Mouse (Mus musculus) CH12F3 (cell line): ENCODE results near the gene Zfp536.

Source experiments
- in situ Hi-C: fragments of 300-500 bp; cut with MboI; formaldehyde crosslinking; loops from 2 replicates; pipeline ENCODE4 v1.14.3; 2020; ENCODE audit warnings: low sequenced_read_pairs

Gene Zfp536

GRCm38 (mm10) chr7:37560581-37560980 lies 212.9 kb downstream of the Zfp536 start:
- in situ Hi-C loops, result no loop called here

- in situ Hi-C loops, result no loop called here
Observed at GRCm38 (mm10) chr7:37559851-37560250, 213.6 kb downstream of the Zfp536 start.

- in situ Hi-C loops, result no loop called here
Observed at GRCm38 (mm10) chr7:37559341-37559740, 214.1 kb downstream of the Zfp536 start.

- in situ Hi-C loops, result no loop called here
Observed at GRCm38 (mm10) chr7:37556811-37557210, 216.6 kb downstream of the Zfp536 start.

GRCm38 (mm10) chr7:37554405-37554804 lies 219.0 kb downstream of the Zfp536 start:
- in situ Hi-C loops, result no loop called here

GRCm38 (mm10) chr7:37553646-37554045 lies 219.8 kb downstream of the Zfp536 start:
- in situ Hi-C loops, result no loop called here

- in situ Hi-C loops, result no loop called here
Observed at GRCm38 (mm10) chr7:37552384-37552783, 221.1 kb downstream of the Zfp536 start.

GRCm38 (mm10) chr7:37548805-37549204 lies 224.6 kb downstream of the Zfp536 start:
- in situ Hi-C loops, result no loop called here

GRCm38 (mm10) chr7:37544011-37544410 lies 229.4 kb downstream of the Zfp536 start:
- in situ Hi-C loops, result no loop called here

- in situ Hi-C loops, result no loop called here
Observed at GRCm38 (mm10) chr7:37542951-37543350, 230.5 kb downstream of the Zfp536 start.

- in situ Hi-C loops, result no loop called here
Observed at GRCm38 (mm10) chr7:37531166-37531565, 242.3 kb downstream of the Zfp536 start.

GRCm38 (mm10) chr7:37528311-37528710 lies 245.1 kb downstream of the Zfp536 start:
- in situ Hi-C loops, result no loop called here

- in situ Hi-C loops, result no loop called here
Observed at GRCm38 (mm10) chr7:37527890-37528289, 245.6 kb downstream of the Zfp536 start.

GRCm38 (mm10) chr7:37521407-37521806 lies 252.0 kb downstream of the Zfp536 start:
- in situ Hi-C loops, result no loop called here

GRCm38 (mm10) chr7:37510933-37511675 lies 262.3 kb downstream of the Zfp536 start:
- in situ Hi-C loops, result no loop called here

GRCm38 (mm10) chr7:37509700-37510099 lies 263.7 kb downstream of the Zfp536 start:
- in situ Hi-C loops, result no loop called here

GRCm38 (mm10) chr7:37505548-37505947 lies 267.9 kb downstream of the Zfp536 start:
- in situ Hi-C loops, result no loop called here

GRCm38 (mm10) chr7:37505096-37505495 lies 268.3 kb downstream of the Zfp536 start:
- in situ Hi-C loops, result no loop called here

- in situ Hi-C loops, result no loop called here
Observed at GRCm38 (mm10) chr7:37498881-37499280, 274.6 kb downstream of the Zfp536 start.

- in situ Hi-C loops, result no loop called here
Observed at GRCm38 (mm10) chr7:37496491-37496890, 276.9 kb downstream of the Zfp536 start.

GRCm38 (mm10) chr7:37490312-37490711 lies 283.1 kb downstream of the Zfp536 start:
- in situ Hi-C loops, result no loop called here

- in situ Hi-C loops, result no loop called here
Observed at GRCm38 (mm10) chr7:37484946-37485345, 288.5 kb downstream of the Zfp536 start.

- in situ Hi-C loops, result no loop called here
Observed at GRCm38 (mm10) chr7:37482564-37482963, 290.9 kb downstream of the Zfp536 start.
